Mouse (Mus musculus) E14TG2a.4 (cell line): Measurements from ENCODE around the gene Sstr3.

Source experiments
- CTCF ChIP-seq: conservative IDR thresholded peaks from 2 replicates; pipeline ENCODE4 v1.5.1; 2014; ENCODE audit warnings: low read length
- NANOG ChIP-seq: IDR thresholded peaks from 2 replicates; pipeline ENCODE4 v1.6.1; 2014; ENCODE audit warnings: borderline replicate concordance, low read length, mixed read lengths

DNA sequence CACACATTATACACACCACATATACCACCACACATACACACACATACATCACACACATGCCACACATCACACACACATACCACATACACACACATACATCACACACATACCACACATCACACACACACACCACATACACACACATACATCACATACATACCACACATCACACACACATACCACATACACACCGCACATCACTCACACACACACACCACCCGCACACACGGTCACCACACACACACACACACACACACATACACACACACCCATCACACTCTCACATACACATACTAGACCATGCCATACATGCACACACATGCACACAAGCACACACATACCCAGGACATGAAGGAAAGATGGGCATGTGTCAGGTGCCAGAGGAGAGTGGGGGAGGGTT is 18.9 kb upstream of the Sstr3 start:
- no peak for TF ChIP-seq CTCF
- TF ChIP-seq NANOG = no peak
